Mouse (Mus musculus) testis, adult 2 months (tissue): ENCODE results near the gene Maml2.

Experiments used
- CTCF ChIP-seq: fragments of 200-500 bp; IDR thresholded peaks from 2 replicates; pipeline ENCODE4 v1.5.1; 2012; ENCODE audit warnings: low read depth, mild to moderate bottlenecking, inconsistent platforms, low read length, moderate library complexity; ENCODE audit not compliant: control insufficient read depth, insufficient read depth, insufficient replicate concordance
- POLR2A ChIP-seq: fragments of 200-500 bp; IDR thresholded peaks from 2 replicates; pipeline ENCODE4 v1.6.1; 2012; ENCODE audit warnings: low read depth, mild to moderate bottlenecking, inconsistent platforms, low read length, moderate library complexity; ENCODE audit not compliant: control insufficient read depth

GRCm38 (mm10) chr9:13485914-13486313, 188.2 kb downstream of the Maml2 start:
- TF ChIP-seq POLR2A (no peak), CTCF (no peak)
